Mouse (Mus musculus) hindbrain, embryonic 13.5 days (tissue): ENCODE results near the gene Emc4. TPM values are rescaled to one million over a fixed set of nuclear protein-coding genes. Genes with fewer than 3 reads are reported as not detected.

ENCODE experiments used
- ATAC-seq: fragments of 200-750 bp; cut with Nextera tagmentation; 2 replicates; pipeline ENCODE4 v1.8.0; 2017; ENCODE audit warnings: moderate TSS enrichment; ENCODE audit not compliant: low FRiP score
- H3K27ac ChIP-seq: fragments of 300-500 bp; sonication (generic); 2 replicates; pipeline ENCODE4 v1.5.1; 2015; ENCODE audit warnings: inconsistent platforms, mild to moderate bottlenecking, moderate library complexity
- H3K27me3 ChIP-seq: fragments of 300-500 bp; sonication (generic); 2 replicates; pipeline ENCODE4 v1.6.1; 2015; ENCODE audit warnings: mild to moderate bottlenecking, inconsistent platforms
- H3K36me3 ChIP-seq: fragments of 300-500 bp; sonication (generic); 2 replicates; pipeline ENCODE4 v1.6.1; 2015; ENCODE audit warnings: mild to moderate bottlenecking, inconsistent platforms
- H3K4me1 ChIP-seq: fragments of 300-500 bp; sonication (generic); replicated peaks from 2 replicates; pipeline ENCODE4 v1.6.1; 2015; ENCODE audit warnings: inconsistent platforms
- H3K4me2 ChIP-seq: fragments of 300-500 bp; sonication (generic); 2 replicates; pipeline ENCODE4 v1.6.1; 2015; ENCODE audit warnings: inconsistent platforms, mild to moderate bottlenecking, moderate library complexity
- H3K4me3 ChIP-seq: fragments of 300-500 bp; sonication (generic); 2 replicates; pipeline ENCODE4 v1.5.1; 2015; ENCODE audit warnings: mild to moderate bottlenecking, inconsistent platforms
- H3K9ac ChIP-seq: fragments of 300-500 bp; sonication (generic); 2 replicates; pipeline ENCODE4 v1.6.1; 2015; ENCODE audit warnings: mild to moderate bottlenecking, inconsistent platforms
- H3K9me3 ChIP-seq: fragments of 300-500 bp; sonication (generic); 2 replicates; pipeline ENCODE4 v1.6.1; 2016; ENCODE audit warnings: inconsistent platforms
- WGBS: fragments of 180-500 bp; shearing (Covaris S2); methylation state at CpG from one replicate; pipeline ENCODE4 v1.1.7; 2015; 5-methylcytosine and 5-hydroxymethylcytosine counted together
- polyA plus RNA-seq: library from polyadenylated mRNA; unstranded; fragments of >200 nt; fragmentation: Nextera tagmentation; extraction: Ambion mirVana; gene quantifications from 2 replicates; pipeline ENCODE4 v1.2.1, GENCODE M21; 2015

The Emc4 gene
- 164 and 168 TPM in 2 replicates for polyA plus RNA-seq

GRCm38 (mm10) chr2:112367726-112368673 lies at the start of gene Emc4:
Gene Emc4, minus strand, starts transcription at chr2:112368027.
- peaks cover 16% of the 10 kb centered on the region for H3K4me1 ChIP-seq
- ATAC-seq = peak; percentile 89
- 2% methylated on average over 46 of the region's 46 CpGs for WGBS
- H3K4me3 ChIP-seq = peak within 1 kb of the TSS; percentile 91
- peak within 1 kb of the TSS; percentile 92 for H3K27ac ChIP-seq
- H3K9ac ChIP-seq = peak within 1 kb of the TSS; percentile 91
- H3K9me3 ChIP-seq = no peaks in the 10 kb centered on the region
- no peaks in the 10 kb centered on the region for H3K27me3 ChIP-seq
- peak within 1 kb of the TSS; percentile 93 for H3K4me2 ChIP-seq
- peaks cover 17% of the 10 kb centered on the region for H3K36me3 ChIP-seq

GRCm38 (mm10) chr2:112407030-112407429 lies 39.2 kb upstream of the Emc4 start:
- no peaks in the 10 kb centered on the region for H3K27me3 ChIP-seq
- H3K4me2 ChIP-seq = no peak overlapping the region
- ATAC-seq = no peak
- no peak overlapping the region for H3K4me3 ChIP-seq
- peaks cover 28% of the 10 kb centered on the region for H3K36me3 ChIP-seq
- 92% methylated on average over 3 of the region's 3 CpGs for WGBS
- H3K27ac ChIP-seq = no peak overlapping the region
- no peaks in the 10 kb centered on the region for H3K9me3 ChIP-seq
- H3K9ac ChIP-seq = no peak overlapping the region
- no peaks in the 10 kb centered on the region for H3K4me1 ChIP-seq

GRCm38 (mm10) chr2:112396649-112397048 lies 28.8 kb upstream of the Emc4 start:
- H3K9me3 ChIP-seq = no peaks in the 10 kb centered on the region
- no peaks in the 10 kb centered on the region for H3K36me3 ChIP-seq
- H3K4me2 ChIP-seq = no peak overlapping the region
- no peak for ATAC-seq
- no peaks in the 10 kb centered on the region for H3K4me1 ChIP-seq
- H3K9ac ChIP-seq = no peak overlapping the region
- WGBS = 79% methylated on average over 1 of the region's 1 CpGs
- no peak overlapping the region for H3K27ac ChIP-seq
- no peaks in the 10 kb centered on the region for H3K27me3 ChIP-seq
- no peak overlapping the region for H3K4me3 ChIP-seq

GRCm38 (mm10) chr2:112393958-112394357 lies 26.1 kb upstream of the Emc4 start:
- Histone ChIP-seq H3K27me3 (no peaks in the 10 kb centered on the region), H3K4me2 (no peak overlapping the region), H3K36me3 (no peaks in the 10 kb centered on the region), H3K4me1 (no peaks in the 10 kb centered on the region; the same call in 1 of the 2 replicates), H3K27ac (no peak overlapping the region), H3K9me3 (no peaks in the 10 kb centered on the region), H3K4me3 (no peak overlapping the region), H3K9ac (no peak overlapping the region)
- ATAC-seq = no peak

- no peak overlapping the region for H3K4me2 ChIP-seq
- no peak overlapping the region for H3K27ac ChIP-seq
- WGBS = 94% methylated on average over 1 of the region's 1 CpGs
- H3K4me3 ChIP-seq = no peak overlapping the region
- H3K27me3 ChIP-seq = no peaks in the 10 kb centered on the region
- H3K36me3 ChIP-seq = no peaks in the 10 kb centered on the region
- no peak for ATAC-seq
- no peaks in the 10 kb centered on the region; the same call in 1 of the 2 replicates for H3K4me1 ChIP-seq
- no peak overlapping the region for H3K9ac ChIP-seq
- no peaks in the 10 kb centered on the region for H3K9me3 ChIP-seq
These were observed 24.9 kb upstream of the Emc4 start for GRCm38 (mm10) chr2:112392689-112393088.

GRCm38 (mm10) chr2:112391346-112392000 lies 23.6 kb upstream of the Emc4 start:
- no peaks in the 10 kb centered on the region; the same call in 1 of the 2 replicates for H3K4me1 ChIP-seq
- H3K9ac ChIP-seq = no peak overlapping the region

GRCm38 (mm10) chr2:112390843-112391242 lies 23.0 kb upstream of the Emc4 start:
- no peaks in the 10 kb centered on the region for H3K27me3 ChIP-seq
- no peaks in the 10 kb centered on the region for H3K9me3 ChIP-seq
- H3K4me3 ChIP-seq = no peak overlapping the region
- H3K9ac ChIP-seq = no peak overlapping the region
- H3K4me1 ChIP-seq = no peaks in the 10 kb centered on the region; the same call in 1 of the 2 replicates
- H3K27ac ChIP-seq = no peak overlapping the region
- H3K36me3 ChIP-seq = no peaks in the 10 kb centered on the region
- 96% methylated on average over 5 of the region's 5 CpGs for WGBS
- no peak for ATAC-seq
- no peak overlapping the region for H3K4me2 ChIP-seq

More at GRCm38 (mm10) chr2:112391346-112392000, 23.6 kb upstream of the Emc4 start:
- Histone ChIP-seq H3K27me3 (no peaks in the 10 kb centered on the region), H3K4me3 (no peak overlapping the region), H3K27ac (no peak overlapping the region), H3K4me2 (no peak overlapping the region), H3K36me3 (no peaks in the 10 kb centered on the region), H3K9me3 (no peaks in the 10 kb centered on the region)
- ATAC-seq = no peak
- 90% methylated on average over 4 of the region's 4 CpGs for WGBS

GRCm38 (mm10) chr2:112381219-112381618 lies 13.4 kb upstream of the Emc4 start:
- ATAC-seq = no peak
- no peaks in the 10 kb centered on the region for H3K36me3 ChIP-seq
- H3K9ac ChIP-seq = no peak overlapping the region
- H3K9me3 ChIP-seq = no peaks in the 10 kb centered on the region
- 98% methylated on average over 1 of the region's 1 CpGs for WGBS
- H3K4me3 ChIP-seq = no peak overlapping the region
- 0 out of 2 replicates have a peak, but pooled peaks cover 1% of the 10 kb centered on the region for H3K27me3 ChIP-seq
- H3K27ac ChIP-seq = no peak overlapping the region
- H3K4me1 ChIP-seq = peaks cover 14% of the 10 kb centered on the region
- no peak overlapping the region for H3K4me2 ChIP-seq

- Histone ChIP-seq H3K27ac (no peak overlapping the region), H3K4me2 (peak overlapping the region; percentile 69), H3K36me3 (no peaks in the 10 kb centered on the region), H3K27me3 (0 out of 2 replicates have a peak, but pooled peaks cover 7% of the 10 kb centered on the region), H3K9ac (peak overlapping the region; percentile 93), H3K4me3 (peak overlapping the region; percentile 87), H3K9me3 (no peaks in the 10 kb centered on the region), H3K4me1 (peaks cover 14% of the 10 kb centered on the region)
- WGBS = 60% methylated on average over 8 of the region's 8 CpGs
- no peak for ATAC-seq
These were observed 12.3 kb upstream of the Emc4 start for GRCm38 (mm10) chr2:112380131-112380530.

GRCm38 (mm10) chr2:112378973-112379898 lies 11.4 kb upstream of the Emc4 start, which contains the start of gene Katnbl1:
Gene Katnbl1, plus strand, starts transcription at chr2:112379211.
- Histone ChIP-seq H3K9me3 (no peaks in the 10 kb centered on the region), H3K27ac (peak within 1 kb of the TSS; percentile 92), H3K4me1 (peaks cover 14% of the 10 kb centered on the region), H3K36me3 (no peaks in the 10 kb centered on the region), H3K9ac (peak within 1 kb of the TSS; percentile 93), H3K4me2 (peak within 1 kb of the TSS; percentile 69), H3K27me3 (peaks cover 12% of the 10 kb centered on the region; the same call in 1 of the 2 replicates), H3K4me3 (peak within 1 kb of the TSS; percentile 87)
- WGBS = under 1% methylated on average over 72 of the region's 72 CpGs
- ATAC-seq = peak; percentile 99

- H3K27me3 ChIP-seq = peaks cover 12% of the 10 kb centered on the region; the same call in 1 of the 2 replicates
- H3K27ac ChIP-seq = no peak overlapping the region
- H3K9me3 ChIP-seq = no peaks in the 10 kb centered on the region
- no peak overlapping the region for H3K4me2 ChIP-seq
- H3K9ac ChIP-seq = no peak overlapping the region
- no peak for ATAC-seq
- H3K4me3 ChIP-seq = no peak overlapping the region
- H3K4me1 ChIP-seq = no peaks in the 10 kb centered on the region
- H3K36me3 ChIP-seq = no peaks in the 10 kb centered on the region
- 70% methylated on average over 5 of the region's 5 CpGs for WGBS
These were observed 6.8 kb upstream of the Emc4 start for GRCm38 (mm10) chr2:112374610-112375009.
